Mouse (Mus musculus): Measurements from ENCODE around the gene Scd4. TPM values are rescaled to one million over a fixed set of nuclear protein-coding genes. Genes with fewer than 3 reads are reported as not detected.

The Scd4 gene
- under 1 TPM; 0.10 to 0.20 TPM for total RNA-seq (2021)
- long read RNA-seq, experiment 1: 0 reads
- long read RNA-seq, experiment 2: 0 reads

DNA sequence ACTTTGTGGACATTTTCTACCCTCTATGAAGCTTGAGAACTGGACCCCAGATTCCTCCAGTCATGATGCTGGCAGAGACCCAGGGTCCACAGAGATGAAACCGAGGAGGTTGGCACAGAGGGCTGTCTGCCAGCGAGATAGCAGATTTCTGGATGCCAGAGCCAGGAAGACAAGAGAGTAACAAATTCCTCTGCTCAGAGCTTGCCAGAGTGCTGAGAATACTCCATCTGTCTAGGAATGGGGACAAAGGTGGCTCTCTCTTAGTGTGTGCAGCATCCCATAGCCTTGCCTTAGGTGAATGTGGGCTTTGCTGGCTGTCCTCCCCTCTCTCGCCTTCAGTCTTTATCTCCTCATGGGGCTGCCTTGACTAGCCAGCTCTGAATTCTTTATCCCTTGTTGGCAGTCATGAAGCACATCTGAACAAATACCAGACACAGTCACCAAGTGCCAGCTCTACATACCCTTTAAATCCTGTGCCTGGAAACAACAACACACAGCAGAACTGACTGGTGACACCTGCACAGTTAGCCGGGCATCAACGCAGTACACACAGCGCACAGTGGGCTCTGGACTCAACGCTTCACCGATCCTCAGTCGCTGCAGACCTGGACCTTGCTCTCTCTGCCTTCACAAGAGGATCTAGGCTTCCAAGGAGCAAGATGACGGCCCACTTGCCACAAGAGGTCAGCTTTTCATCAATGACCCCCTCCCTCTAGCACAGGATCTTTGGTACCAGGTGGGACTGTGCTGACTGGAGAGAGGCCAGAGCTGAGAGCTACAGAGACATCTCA lies at the start of gene Scd4:
Gene Scd4, plus strand, starts transcription at position 260 of the 791 bp plus-strand sequence.
- DNase-seq: no peak
- intact Hi-C loops (cut with DNase I): no loop called here

DNA sequence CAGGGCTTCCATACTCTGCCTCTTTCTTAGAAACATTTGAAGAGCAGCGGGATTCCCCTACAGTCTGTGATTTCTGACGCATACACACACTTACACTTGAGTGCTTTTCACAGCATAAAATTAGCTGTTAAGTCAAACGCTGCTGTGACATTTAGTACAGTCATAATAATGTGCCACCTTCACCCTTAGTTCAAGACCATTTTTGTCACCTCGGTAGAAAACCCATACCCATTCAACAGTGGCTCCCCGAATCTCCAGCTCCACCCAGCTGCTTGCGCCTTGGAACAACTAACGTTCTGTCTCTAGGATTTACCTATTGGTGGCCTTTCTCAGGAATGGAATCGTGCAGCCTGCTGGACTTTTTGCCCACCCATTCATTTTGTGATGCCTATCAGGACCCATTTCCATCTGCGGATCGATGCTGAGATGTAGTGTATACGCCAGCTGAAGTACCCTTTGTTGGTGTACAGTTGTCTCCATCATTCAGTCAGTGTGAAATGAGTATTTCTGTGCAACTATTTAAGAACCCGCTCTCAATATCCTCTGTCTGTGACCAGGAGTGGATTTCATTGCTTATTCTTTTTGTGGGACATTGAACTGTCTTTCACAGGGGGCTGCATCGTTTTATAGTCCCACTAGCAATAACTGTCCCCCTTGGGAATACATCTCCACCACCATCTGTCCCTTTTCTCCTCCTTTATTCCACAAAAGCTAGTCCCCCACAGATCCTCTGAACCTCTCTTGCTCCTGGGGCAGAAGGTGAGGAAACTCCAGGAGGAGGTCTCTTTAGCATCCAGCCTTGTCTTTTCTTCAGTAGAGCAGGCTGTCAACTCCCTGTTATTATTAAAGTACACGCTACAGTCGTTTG lies 49.5 kb upstream of the Scd4 start:
- intact Hi-C loops (cut with DNase I): no loop called here
- no peak for DNase-seq

DNA sequence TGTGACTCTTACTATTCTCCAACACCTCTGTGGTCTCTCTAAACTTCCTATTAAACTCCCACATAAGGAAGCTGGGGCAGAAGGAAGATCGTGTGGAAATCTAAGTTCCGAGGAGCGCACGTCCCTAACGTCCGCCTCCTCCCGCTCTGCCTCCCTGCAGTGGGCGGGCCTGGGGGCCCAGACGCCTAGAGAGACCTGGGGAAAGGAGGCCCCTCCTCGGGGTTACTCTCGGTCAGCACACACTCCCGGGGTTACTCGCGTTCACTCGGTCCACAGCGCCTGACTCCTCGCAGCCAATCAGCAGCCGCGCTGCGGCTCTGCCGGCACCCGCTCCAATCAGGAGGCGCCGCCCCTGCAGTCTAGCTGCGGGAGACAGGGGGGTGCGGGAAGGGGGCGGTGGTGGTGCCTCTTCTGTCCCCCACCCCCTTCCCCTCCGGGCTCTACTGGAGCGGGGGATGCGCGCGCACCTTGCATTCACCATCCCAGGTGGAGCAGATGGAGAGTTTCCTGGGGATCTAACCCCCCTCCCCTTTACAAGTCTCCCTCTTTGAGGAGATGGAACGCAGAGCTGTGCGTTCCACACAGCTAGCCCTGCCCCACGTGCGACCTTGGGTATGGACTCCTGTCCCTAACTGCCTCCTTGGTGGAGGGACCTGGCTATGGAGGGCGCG lies 48.7 kb upstream of the Scd4 start:
- DNase-seq: peak; percentile 73 to 76
- intact Hi-C loops (cut with DNase I): no loop called here

DNA sequence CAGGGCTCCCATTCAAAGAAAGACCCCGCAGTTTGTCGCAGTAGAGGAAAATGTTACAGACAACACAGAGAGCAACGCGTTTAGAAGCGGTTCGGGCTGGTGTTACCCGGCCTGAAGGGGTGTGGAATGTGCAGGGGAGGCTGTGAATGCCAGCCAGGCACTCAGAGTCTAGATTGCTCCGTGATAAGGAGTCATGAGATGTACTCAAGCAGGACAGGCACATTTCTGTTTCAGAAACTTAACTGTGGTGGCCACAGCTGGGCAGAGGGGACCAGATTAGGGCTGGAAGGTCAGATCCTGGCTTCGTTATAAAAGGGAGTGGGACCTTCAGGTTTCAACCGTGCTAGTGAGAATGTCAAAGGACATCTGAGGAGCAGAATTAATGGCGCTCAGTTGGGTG lies 48.2 kb upstream of the Scd4 start:
- intact Hi-C loops (cut with DNase I): no loop called here
- DNase-seq: no peak

DNA sequence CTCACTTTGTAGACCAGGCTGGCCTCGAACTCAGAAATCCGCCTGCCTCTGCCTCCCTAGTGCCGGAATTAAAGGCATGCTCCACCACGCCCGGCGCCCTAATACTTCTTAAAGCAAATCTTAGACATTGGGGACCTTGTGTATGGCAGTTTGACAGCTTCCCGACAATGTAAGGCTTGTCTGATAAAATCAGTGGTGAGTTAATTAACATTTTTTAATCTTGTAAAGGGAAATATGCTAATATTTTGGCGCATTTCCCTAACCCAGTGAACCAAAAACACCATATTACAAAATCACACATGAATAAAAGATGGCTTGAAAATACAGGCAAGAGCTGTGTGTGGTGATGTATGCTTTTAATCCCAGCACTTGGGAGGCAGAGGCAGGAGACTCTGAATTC lies 47.3 kb upstream of the Scd4 start:
- DNase-seq: no peak
- intact Hi-C loops (cut with DNase I): no loop called here

DNA sequence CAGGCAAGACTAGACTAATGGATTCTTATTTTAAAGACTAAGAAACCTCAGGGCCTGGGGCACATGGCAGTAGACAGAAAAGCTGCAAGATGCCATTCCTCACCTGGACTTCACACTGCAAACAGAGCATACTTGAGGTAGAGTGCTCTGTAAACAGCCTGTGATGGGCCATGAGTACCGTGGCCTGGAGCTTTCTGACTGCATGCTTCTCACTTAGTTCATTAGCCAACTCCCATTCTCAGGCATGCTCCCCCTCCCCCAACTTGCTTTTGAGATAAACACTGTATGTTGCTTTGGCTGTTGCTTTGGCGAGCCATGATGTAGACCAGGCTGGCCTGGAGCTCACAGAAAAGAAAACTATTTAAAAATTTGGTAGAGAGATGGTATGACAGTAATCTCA lies 46.8 kb upstream of the Scd4 start:
- intact Hi-C loops (cut with DNase I): no loop called here
- no peak for DNase-seq

DNA sequence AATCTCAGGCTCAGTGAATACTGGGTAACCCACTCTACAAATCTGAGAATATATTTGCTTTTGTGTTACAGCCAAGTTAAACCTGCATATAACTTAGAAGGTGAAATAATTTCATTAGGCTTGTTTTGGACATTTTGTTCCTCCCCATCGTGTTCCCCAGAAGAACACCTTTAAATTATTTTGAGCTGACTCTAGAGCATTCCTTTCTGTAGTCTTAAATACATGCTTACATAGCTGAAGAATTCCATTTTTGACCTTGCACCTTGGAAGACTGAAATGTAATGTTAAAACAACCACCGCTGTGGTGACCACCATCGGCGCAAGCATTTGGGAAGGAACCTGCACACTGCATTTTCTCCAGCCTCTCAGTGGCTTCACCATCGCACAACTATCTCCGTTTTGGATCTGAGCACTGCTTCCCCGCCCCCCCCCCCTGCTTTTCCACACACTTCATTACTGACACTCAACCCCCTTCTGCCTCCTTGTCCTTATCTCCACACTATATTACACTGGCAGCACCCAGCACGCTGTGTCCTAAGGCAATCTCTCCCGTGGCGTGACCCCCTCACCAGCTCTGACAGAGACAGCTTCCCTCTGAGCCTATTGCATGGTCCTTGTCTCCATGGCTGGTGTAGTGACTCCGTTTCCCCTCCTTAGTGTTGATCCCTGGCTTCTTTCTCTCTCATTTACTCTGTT lies 45.3 kb upstream of the Scd4 start:
- DNase-seq: no peak
- intact Hi-C loops (cut with DNase I): no loop called here

DNA sequence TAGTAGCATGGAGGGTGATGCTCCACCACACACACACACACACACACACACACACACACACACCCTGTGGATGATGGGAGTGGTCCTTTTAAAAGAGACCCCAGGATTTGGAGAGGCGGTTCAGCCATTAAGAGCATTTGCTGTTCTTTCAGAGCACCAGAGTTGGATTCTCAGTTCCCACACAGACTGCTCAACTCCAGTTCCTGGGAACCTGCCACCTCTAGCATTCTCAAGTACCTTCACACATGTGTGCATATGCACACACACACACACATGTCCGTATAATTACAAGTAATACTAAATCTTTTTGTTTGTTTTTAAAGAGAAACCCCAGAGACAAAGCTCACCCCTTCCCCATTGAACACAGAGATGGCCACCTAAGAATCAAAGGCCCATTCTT lies 40.8 kb upstream of the Scd4 start:
- intact Hi-C loops (cut with DNase I): no loop called here
- DNase-seq: peak in 1 of 2 experiments; percentile 4

DNA sequence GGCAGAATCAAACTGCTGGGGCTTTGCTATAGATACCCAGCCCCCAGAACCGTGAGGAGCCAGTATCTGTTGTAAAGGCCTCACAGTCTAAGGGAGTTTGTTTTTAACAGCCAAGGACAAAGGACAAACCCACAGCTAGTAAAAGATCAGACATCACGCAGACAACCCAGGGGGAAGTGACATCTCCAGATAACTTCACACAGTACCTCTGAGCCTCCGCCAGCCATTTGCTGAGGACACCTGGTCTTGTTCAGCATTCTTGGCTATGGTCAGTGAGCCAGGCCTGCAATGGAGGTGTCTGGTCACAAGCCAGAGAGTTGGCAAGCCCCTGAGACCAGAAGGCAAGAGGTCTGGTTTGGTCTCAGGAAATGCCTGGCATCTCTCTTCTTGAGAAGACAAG lies 40.4 kb upstream of the Scd4 start:
- intact Hi-C loops (cut with DNase I): no loop called here
- DNase-seq: no peak

DNA sequence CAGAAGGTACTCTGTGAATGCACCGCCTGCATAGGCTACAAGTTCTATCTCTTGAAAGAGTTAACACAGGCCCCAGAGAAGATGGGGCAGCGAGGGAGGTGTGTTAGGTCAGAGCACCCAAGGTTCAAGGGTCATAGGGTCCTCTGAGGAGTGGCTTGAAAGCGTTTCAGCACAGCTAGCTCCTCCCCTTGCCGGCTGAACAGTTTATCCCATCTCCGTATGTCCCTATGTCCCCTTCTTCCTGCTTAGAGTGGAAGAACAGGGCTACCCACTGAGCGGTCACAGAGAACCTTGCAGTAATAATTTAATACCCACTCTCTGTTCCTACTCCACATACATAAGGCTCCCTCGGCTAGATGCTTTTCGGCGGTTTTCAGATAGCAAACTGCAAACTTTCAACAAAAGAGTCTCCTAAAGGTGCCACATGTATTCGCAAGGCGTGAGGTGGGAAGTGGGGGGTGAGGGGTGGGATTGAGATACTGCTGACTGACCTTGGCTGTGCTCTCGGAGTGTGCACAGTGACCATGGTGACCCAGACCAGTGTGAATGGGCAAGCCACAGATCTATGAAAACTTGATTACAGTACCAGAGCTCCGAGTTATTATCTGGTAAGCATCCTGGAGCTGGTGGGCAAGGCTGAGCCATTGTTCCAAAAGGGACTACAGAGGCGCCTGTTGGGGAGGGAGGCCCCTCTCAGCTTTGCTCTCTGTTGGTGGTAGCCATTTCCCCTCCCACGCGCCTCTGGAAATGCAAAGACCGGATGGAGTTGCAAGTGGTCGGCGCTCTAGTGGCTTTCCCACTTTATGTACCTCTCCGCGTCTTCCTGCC lies 39.7 kb upstream of the Scd4 start, which contains the start of gene Scd2:
Gene Scd2, plus strand, starts transcription at position 734 of the 828 bp plus-strand sequence.
- DNase-seq: no peak
- intact Hi-C loops (cut with DNase I): no loop called here

DNA sequence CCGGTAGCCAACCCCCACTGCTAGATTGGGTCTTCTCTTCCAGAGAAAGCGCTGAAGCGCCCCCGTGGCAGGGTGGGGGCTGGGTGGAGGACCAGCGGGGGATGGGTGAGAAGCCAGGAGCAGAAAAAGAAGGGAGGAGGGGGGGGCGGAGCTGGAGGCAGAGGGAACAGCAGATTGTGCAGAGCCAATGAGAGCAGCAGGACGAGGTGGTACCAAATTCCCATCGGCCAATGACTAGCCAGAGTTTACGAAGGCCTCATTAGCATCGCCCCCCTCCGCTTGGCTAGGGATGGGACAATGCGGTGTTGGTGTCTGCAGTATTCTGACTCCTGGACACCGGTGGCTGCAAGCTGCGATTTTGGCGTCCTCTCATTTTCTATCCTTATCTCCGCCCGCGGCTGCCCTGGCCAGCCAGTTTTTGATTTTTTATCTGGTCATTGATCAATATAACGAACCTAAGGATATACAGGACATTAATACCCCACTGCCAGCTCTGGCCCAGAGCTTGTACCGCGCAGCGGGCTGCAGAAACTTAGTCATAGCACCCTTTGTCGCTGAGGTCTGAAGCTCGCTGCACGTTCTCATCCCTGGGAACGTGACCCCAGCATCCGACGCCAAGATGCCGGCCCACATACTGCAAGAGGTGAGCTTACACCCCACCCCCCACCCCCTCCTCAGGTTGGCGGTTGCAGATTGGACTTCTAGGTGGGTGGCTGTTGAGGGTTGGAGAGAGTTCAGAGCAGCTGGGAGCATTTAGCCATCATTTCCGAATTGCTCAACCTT lies 38.9 kb upstream of the Scd4 start:
- DNase-seq: peak; percentile 74 to 78
- intact Hi-C loops (cut with DNase I): loop anchor here (1.0 to 2.0 kb wide), 2 partner anchors 49 to 99 kb away; no protein-coding TSS in a partner anchor

DNA sequence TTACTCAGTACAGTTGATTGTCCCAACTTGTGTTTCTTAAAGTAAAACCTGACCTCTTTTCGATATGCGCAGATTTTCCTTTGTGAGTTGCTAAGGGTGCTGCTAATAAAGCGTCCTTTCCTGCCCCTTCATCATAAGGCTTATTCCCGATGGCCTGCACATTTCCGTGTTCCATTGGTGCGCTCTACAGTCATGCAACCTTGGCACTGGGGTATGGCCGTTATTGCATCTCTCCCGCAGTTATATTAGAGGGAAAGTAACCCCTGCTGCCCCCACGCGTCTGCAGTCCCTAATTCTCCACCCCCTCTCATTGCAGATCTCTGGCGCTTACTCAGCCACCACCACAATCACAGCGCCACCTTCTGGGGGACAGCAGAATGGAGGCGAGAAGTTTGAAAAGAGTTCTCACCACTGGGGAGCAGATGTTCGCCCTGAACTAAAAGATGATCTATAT lies 38.3 kb upstream of the Scd4 start:
- intact Hi-C loops (cut with DNase I): loop anchor here (1.0 to 2.0 kb wide), 2 partner anchors 49 to 100 kb away; no protein-coding TSS in a partner anchor
- DNase-seq: peak; percentile 77 to 78

DNA sequence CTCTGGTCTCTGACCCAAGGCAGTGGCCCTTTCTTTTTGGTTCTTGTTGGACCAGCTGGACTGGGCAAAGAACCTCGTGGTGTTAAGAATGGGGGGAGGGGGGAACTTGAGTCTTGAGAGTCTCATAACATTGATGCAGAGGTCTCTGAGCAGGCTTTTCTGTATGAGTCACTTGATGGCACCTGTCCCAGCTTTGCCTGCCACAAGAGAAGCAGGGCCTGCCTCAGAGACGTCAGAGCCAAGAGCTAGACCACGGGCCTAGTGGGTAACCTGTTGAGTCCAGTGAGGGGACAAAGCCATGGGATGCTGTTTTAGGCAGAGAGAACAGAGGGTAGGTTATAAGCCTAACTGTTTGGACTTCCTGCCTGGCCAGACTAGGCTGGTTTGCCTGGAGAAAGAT lies 37.6 kb upstream of the Scd4 start:
- intact Hi-C loops (cut with DNase I): loop anchor here (2.0 kb wide), 1 partner anchor 100 kb away; no protein-coding TSS in a partner anchor
- no peak for DNase-seq

DNA sequence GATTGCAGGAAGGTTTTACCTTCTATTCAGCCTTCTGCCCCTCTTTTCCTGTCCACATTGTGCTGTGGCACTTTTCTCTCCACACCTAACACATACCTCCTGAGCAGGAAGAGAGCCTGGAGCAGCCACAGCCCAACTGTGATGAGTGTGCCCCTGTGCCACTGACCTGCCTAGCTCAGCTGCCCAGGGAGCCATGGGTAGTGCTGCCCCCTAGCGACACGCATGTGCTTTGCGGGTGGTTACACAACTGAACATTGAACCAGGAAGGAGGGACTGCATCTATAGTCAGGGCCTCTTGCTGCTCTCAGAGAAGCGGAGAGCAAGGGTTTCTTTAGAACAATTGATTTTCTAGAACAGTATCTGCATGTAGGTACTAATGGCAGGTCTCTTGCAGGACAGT lies 37.2 kb upstream of the Scd4 start:
- peak; percentile 77 to 82 for DNase-seq
- intact Hi-C loops (cut with DNase I): loop anchor here (2.0 kb wide), 1 partner anchor 101 kb away; no protein-coding TSS in a partner anchor

DNA sequence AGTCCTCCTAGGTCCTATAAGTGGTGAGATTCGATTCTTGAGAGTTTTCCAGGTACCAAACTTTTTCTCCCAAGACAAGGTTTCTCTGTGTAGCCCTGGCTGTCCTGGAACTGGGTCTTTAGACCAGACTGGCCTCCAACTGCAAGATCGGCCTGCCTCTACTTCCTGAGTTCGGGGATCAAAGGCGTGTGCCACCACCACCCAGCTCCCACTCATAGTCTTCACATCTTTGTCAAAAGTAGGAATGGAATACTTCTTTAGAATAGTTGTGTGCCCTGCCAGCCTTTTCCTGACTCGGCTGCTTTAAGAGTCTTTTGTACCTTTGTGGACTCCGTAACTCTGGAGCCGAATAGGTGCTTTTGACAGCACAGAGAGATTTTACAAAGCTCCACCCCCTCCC lies 36.7 kb upstream of the Scd4 start:
- intact Hi-C loops (cut with DNase I): no loop called here
- DNase-seq: no peak

DNA sequence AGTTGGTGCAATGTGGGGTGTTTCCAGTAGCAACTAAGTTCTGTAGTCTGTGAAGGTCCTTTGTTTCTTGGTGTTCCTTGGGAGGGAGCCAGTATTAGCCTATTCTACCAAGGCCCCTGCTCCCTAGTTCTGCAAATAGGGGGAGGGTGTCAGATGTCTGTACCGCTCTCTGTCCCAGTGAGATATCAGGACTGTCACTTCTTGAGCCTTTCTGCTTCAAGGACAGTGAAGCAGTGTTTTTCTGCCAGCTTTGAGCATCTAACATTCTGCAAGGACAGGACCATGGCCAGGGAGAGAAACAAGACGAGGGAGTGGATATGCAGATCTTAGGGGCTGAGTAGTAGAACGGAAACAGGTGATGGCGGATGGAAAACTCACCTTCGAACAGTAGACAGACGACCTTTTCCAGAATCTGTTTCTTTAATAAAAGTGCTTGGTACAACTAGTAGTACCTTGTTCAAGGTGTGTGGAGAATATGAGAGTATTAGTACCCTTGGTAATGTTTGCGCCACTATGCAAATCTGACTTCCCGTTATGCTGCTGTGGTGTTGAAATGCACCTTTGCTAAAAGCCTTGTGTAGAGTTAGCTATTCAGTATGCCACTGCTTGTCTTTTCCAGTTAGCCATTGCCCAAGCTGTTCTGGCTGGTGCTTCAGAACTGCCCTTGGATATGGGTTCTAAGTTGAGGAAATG lies 35.7 kb upstream of the Scd4 start:
- intact Hi-C loops (cut with DNase I): no loop called here

DNA sequence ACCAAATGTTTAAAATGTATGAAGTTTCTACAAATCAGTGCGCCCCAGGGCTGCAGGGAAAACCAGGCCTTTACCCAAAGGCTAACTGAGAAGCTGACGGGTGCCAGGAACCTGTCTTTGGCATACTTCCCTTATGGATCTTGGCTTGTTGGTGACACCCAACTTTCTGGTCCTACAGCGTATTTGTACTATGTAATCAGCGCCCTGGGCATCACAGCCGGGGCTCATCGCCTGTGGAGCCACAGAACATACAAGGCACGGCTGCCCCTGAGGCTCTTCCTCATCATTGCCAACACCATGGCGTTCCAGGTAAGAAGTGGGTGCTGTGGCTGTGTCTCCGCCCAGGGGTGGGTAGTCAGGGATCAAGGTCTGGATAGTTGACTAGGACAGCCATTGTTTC lies 35.0 kb upstream of the Scd4 start:
- intact Hi-C loops (cut with DNase I): no loop called here
- DNase-seq: no peak

More for the DNA sequence above, 35.7 kb upstream of the Scd4 start:
- DNase-seq: no peak

DNA sequence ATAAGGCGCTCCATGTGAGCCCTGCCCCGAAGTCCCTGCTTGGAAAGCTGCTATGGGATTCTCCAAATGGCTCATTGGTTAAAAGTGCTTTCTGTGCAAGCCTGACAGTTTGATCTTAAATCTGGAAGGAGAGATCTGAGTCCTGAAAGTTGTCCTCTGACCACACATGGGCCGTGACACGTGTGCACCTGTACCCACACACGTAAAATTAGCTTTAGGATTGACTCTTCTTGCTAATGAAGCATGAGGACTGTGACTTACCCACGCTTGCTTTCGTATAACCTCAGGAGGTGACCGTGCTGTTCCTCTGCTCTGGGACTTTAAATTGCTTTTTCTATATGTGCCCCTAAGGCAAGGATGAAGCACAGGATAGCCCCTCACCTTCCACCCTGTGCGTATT lies 33.8 kb upstream of the Scd4 start:
- DNase-seq: no peak
- intact Hi-C loops (cut with DNase I): no loop called here

Measured in gastrocnemius, postnatal 36 days (tissue).